Mouse (Mus musculus) heart, embryonic 16.5 days (tissue): ENCODE measurements around the gene B430218F22Rik. TPM values are rescaled to one million over a fixed set of nuclear protein-coding genes. Genes with fewer than 3 reads are reported as not detected.

Experiments used
- ATAC-seq: fragments of 200-750 bp; cut with Nextera tagmentation; replicated peaks from 2 replicates; pipeline ENCODE4 v1.8.0; 2017; ENCODE audit warnings: moderate number of reproducible peaks; ENCODE audit not compliant: insufficient read depth, low FRiP score; ENCODE audit errors: extremely low read depth
- H3K27ac ChIP-seq: fragments of 300-500 bp; sonication (generic); 2 replicates; pipeline ENCODE4 v1.5.1; 2014; ENCODE audit warnings: mild to moderate bottlenecking, low read length, control low read depth, moderate library complexity
- H3K27me3 ChIP-seq: fragments of 300-500 bp; sonication (generic); 2 replicates; pipeline ENCODE4 v1.6.1; 2014; ENCODE audit warnings: low read length, mixed read lengths; ENCODE audit not compliant: control insufficient read depth, insufficient read depth
- H3K36me3 ChIP-seq: fragments of 300-500 bp; sonication (generic); 2 replicates; pipeline ENCODE4 v1.6.1; 2014; ENCODE audit not compliant: control insufficient read depth, insufficient read depth
- H3K4me1 ChIP-seq: fragments of 300-500 bp; sonication (generic); 2 replicates; pipeline ENCODE4 v1.6.1; 2014; ENCODE audit warnings: low read length, mixed read lengths; ENCODE audit not compliant: control insufficient read depth, insufficient read depth
- H3K4me2 ChIP-seq: fragments of 300-500 bp; sonication (generic); 2 replicates; pipeline ENCODE4 v1.6.1; 2014; ENCODE audit warnings: low read depth, mild to moderate bottlenecking, control low read depth, low read length
- H3K4me3 ChIP-seq: fragments of 300-500 bp; sonication (generic); 2 replicates; pipeline ENCODE4 v1.5.1; 2014; ENCODE audit warnings: mild to moderate bottlenecking, control low read depth, low read length
- H3K9ac ChIP-seq: fragments of 300-500 bp; sonication (generic); 2 replicates; pipeline ENCODE4 v1.6.1; 2014; ENCODE audit warnings: low read length, control low read depth
- H3K9me3 ChIP-seq: fragments of 300-500 bp; sonication (generic); replicated peaks from 2 replicates; pipeline ENCODE4 v1.6.1; 2016; ENCODE audit warnings: low read length; ENCODE audit not compliant: control insufficient read depth
- WGBS: fragments of 180-500 bp; shearing (Covaris S2); extraction: QIAGEN DNeasy Blood & Tissue Kit; methylation state at CpG from one replicate; pipeline ENCODE4 v1.1.7; 2014; 5-methylcytosine and 5-hydroxymethylcytosine counted together
- polyA plus RNA-seq: library from polyadenylated mRNA; unstranded; fragments of >200 nt; fragmentation: Nextera tagmentation; extraction: Ambion mirVana; gene quantifications from 2 replicates; pipeline ENCODE4 v1.2.1, GENCODE M21; 2015

B430218F22Rik gene
- polyA plus RNA-seq, 1 experiment from 2014 or later = 0.75 TPM

GRCm38 (mm10) chr13:118395803-118396202 lies 9.4 kb downstream of the B430218F22Rik start:
- Histone ChIP-seq H3K4me3 (no peak overlapping the region), H3K27me3 (no peaks in the 10 kb centered on the region), H3K27ac (no peak overlapping the region), H3K36me3 (no peaks in the 10 kb centered on the region), H3K9ac (no peak overlapping the region), H3K9me3 (no peaks in the 10 kb centered on the region), H3K4me2 (no peak overlapping the region), H3K4me1 (no peaks in the 10 kb centered on the region)
- no peak for ATAC-seq
- WGBS = 70% methylated on average over 3 of the region's 3 CpGs

GRCm38 (mm10) chr13:118400340-118400739 lies 13.9 kb downstream of the B430218F22Rik start:
- ATAC-seq = no peak
- no peak overlapping the region for H3K4me2 ChIP-seq
- H3K9me3 ChIP-seq = no peaks in the 10 kb centered on the region
- 66% methylated on average over 6 of the region's 6 CpGs for WGBS
- no peaks in the 10 kb centered on the region for H3K36me3 ChIP-seq
- no peak overlapping the region for H3K27ac ChIP-seq
- H3K9ac ChIP-seq = no peak overlapping the region
- H3K4me3 ChIP-seq = no peak overlapping the region
- no peaks in the 10 kb centered on the region for H3K27me3 ChIP-seq
- no peaks in the 10 kb centered on the region for H3K4me1 ChIP-seq

DNA sequence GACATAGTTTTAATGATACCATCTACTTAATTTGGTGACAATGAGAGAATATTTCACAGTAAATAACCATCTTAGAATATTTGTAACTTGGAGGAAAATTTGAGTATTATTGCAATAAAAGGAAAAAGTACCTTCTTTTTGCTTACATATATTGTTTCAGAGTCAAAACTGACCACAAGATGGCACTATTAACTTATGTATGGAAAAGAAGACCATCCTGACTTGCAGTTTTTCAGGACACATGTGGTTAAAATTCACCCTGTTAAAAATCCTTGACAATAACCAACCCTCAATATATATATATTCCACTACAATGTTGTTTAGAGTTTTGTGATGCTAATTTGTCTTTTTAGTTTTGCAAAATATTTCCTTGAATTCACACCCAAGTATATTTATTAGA lies 17.1 kb downstream of the B430218F22Rik start:
- ATAC-seq = no peak
- H3K27me3 ChIP-seq = no peaks in the 10 kb centered on the region

GRCm38 (mm10) chr13:118411297-118411992 lies 25.0 kb downstream of the B430218F22Rik start:
- Histone ChIP-seq H3K4me1 (no peaks in the 10 kb centered on the region), H3K4me2 (no peak overlapping the region), H3K9ac (no peak overlapping the region), H3K4me3 (no peak overlapping the region), H3K36me3 (no peaks in the 10 kb centered on the region), H3K27me3 (no peaks in the 10 kb centered on the region), H3K9me3 (no peaks in the 10 kb centered on the region), H3K27ac (no peak overlapping the region)
- 73% methylated on average over 6 of the region's 6 CpGs for WGBS
- ATAC-seq = no peak

More for the DNA sequence above, 17.1 kb downstream of the B430218F22Rik start:
- Histone ChIP-seq H3K4me2 (no peak overlapping the region), H3K27ac (no peak overlapping the region), H3K9ac (no peak overlapping the region), H3K4me3 (no peak overlapping the region), H3K36me3 (no peaks in the 10 kb centered on the region), H3K4me1 (no peaks in the 10 kb centered on the region), H3K9me3 (no peaks in the 10 kb centered on the region)

- no peaks in the 10 kb centered on the region for H3K4me1 ChIP-seq
- no peaks in the 10 kb centered on the region for H3K9me3 ChIP-seq
- no peak overlapping the region for H3K4me2 ChIP-seq
- no peaks in the 10 kb centered on the region for H3K27me3 ChIP-seq
- no peak overlapping the region for H3K9ac ChIP-seq
- no peaks in the 10 kb centered on the region for H3K36me3 ChIP-seq
- 59% methylated on average over 4 of the region's 4 CpGs for WGBS
- H3K27ac ChIP-seq = no peak overlapping the region
- no peak overlapping the region for H3K4me3 ChIP-seq
- no peak for ATAC-seq
These were observed 31.7 kb downstream of the B430218F22Rik start for GRCm38 (mm10) chr13:118418163-118418562.

- H3K9me3 ChIP-seq = no peaks in the 10 kb centered on the region
- WGBS = 77% methylated on average over 1 of the region's 1 CpGs
- no peak overlapping the region for H3K4me3 ChIP-seq
- no peaks in the 10 kb centered on the region for H3K36me3 ChIP-seq
- H3K4me2 ChIP-seq = no peak overlapping the region
- H3K27ac ChIP-seq = no peak overlapping the region
- no peaks in the 10 kb centered on the region for H3K27me3 ChIP-seq
- H3K4me1 ChIP-seq = no peaks in the 10 kb centered on the region
- ATAC-seq = no peak
- no peak overlapping the region for H3K9ac ChIP-seq
These were observed 34.0 kb downstream of the B430218F22Rik start for GRCm38 (mm10) chr13:118420408-118420807.

DNA sequence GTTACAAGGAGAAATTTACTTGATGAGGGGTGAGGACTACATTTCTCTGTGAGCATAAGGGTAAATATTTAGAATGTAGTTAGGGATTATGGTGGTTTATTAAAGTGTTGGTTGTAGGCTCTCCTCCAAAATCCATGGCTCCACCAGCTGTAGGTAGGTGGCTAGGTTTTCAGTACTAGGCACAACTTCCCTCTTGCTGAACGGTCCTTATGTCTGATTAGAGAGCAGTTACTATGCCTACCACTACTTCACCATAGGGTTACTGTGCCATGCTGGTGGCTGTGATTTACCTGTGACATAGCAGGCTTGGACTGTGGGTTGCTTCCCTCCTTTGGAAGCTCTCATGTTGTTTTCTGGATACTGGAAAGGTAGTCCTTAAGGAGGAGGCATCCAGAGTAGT lies 34.4 kb downstream of the B430218F22Rik start:
- H3K36me3 ChIP-seq = no peaks in the 10 kb centered on the region
- H3K9ac ChIP-seq = no peak overlapping the region
- no peak overlapping the region for H3K4me2 ChIP-seq
- no peaks in the 10 kb centered on the region for H3K4me1 ChIP-seq
- no peak for ATAC-seq
- 84% methylated on average over 1 of the region's 1 CpGs for WGBS
- no peaks in the 10 kb centered on the region for H3K27me3 ChIP-seq
- H3K4me3 ChIP-seq = no peak overlapping the region
- H3K9me3 ChIP-seq = no peaks in the 10 kb centered on the region
- no peak overlapping the region for H3K27ac ChIP-seq

Other genes starting within 250 kb of the B430218F22Rik start
- gene Mrps30, start 622 bp downstream of the B430218F22Rik start, polyA plus RNA-seq = 31.3 and 38.4 TPM in 2 replicates